Mouse (Mus musculus) spleen, adult 2 months (tissue): Measurements from ENCODE around the gene Wdr91.

Experiments used
- CTCF ChIP-seq: fragments of 200-500 bp; IDR thresholded peaks from 2 replicates; pipeline ENCODE4 v1.5.1; 2011; ENCODE audit warnings: mild to moderate bottlenecking, inconsistent platforms; ENCODE audit not compliant: insufficient read depth, insufficient read length, insufficient replicate concordance; ENCODE audit errors: extremely low read depth
- POLR2A ChIP-seq: fragments of 200-500 bp; IDR thresholded peaks from 2 replicates; pipeline ENCODE4 v1.6.1; 2011; ENCODE audit warnings: low read depth, low read length, inconsistent platforms

GRCm38 (mm10) chr6:34863786-34864514, 46.7 kb downstream of the Wdr91 start:
- TF ChIP-seq POLR2A (no peak), CTCF (no peak)
